ENCODE assay signal across 32 mouse cellular contexts in genomic region chr1:75778889-75779288, GRCm38 (mm10).
DNase-seq lines count a peak whose midpoint lies in the region; ATAC-seq and TF ChIP-seq lines count a peak whose summit lies in the region.
"Had no signal": no experiment of that assay in that cellular context is flagged by ENCODE, and none has a peak within 500 bp of the region (broad histone marks: within the 10 kb centered on the region; RNA-seq: fewer than 3 reads in every experiment).

No protein-coding gene starts in this region.

- H3K9me3 ChIP-seq in forebrain, embryonic 12.5 days, result no peaks in the 10 kb centered on the region
- H3K9me3 ChIP-seq in forebrain, embryonic 16.5 days (ENCODE audit: control insufficient read depth, low read length), result no peaks in the 10 kb centered on the region
- H3K9me3 ChIP-seq in hindbrain, embryonic 11.5 days (ENCODE audit: control insufficient read depth, low read length), result no peaks in the 10 kb centered on the region
- H3K9me3 ChIP-seq in hindbrain, embryonic 14.5 days (ENCODE audit: control insufficient read depth, low read length), result no peaks in the 10 kb centered on the region
- no peaks in the 10 kb centered on the region for H3K9me3 ChIP-seq in midbrain, embryonic 12.5 days
- no peaks in the 10 kb centered on the region for H3K9me3 ChIP-seq in midbrain, postnatal 0 days (ENCODE audit: low read length)
- H3K9me3 ChIP-seq in midbrain, embryonic 13.5 days, result no peaks in the 10 kb centered on the region
- H3K9me3 ChIP-seq: embryonic facial prominence, embryonic 12.5 days; kidney, embryonic 15.5 days; limb, embryonic 15.5 days; liver, embryonic 13.5 days had no signal

- H3K36me3 ChIP-seq in forebrain, embryonic 12.5 days (replicated peaks), result no peaks in the 10 kb centered on the region
- H3K36me3 ChIP-seq in forebrain, embryonic 16.5 days (ENCODE audit: control insufficient read depth, insufficient read depth), result no peaks in the 10 kb centered on the region
- no peaks in the 10 kb centered on the region for H3K36me3 ChIP-seq in hindbrain, embryonic 11.5 days (ENCODE audit: control insufficient read depth, insufficient read depth, low read length)
- H3K36me3 ChIP-seq in hindbrain, embryonic 14.5 days (replicated peaks; ENCODE audit: control insufficient read depth, insufficient read depth), result no peaks in the 10 kb centered on the region
- H3K36me3 ChIP-seq in midbrain, embryonic 12.5 days, result no peaks in the 10 kb centered on the region
- H3K36me3 ChIP-seq in midbrain, postnatal 0 days (ENCODE audit: insufficient read depth, low read length), result no peaks in the 10 kb centered on the region
- H3K36me3 ChIP-seq in midbrain, embryonic 13.5 days, result no peaks in the 10 kb centered on the region
- H3K36me3 ChIP-seq: embryonic facial prominence, embryonic 12.5 days; heart, embryonic 12.5 days; kidney, embryonic 15.5 days; limb, embryonic 15.5 days; liver, embryonic 13.5 days had no signal

- no peak overlapping the region for H3K9ac ChIP-seq in forebrain, embryonic 12.5 days
- no peak overlapping the region for H3K9ac ChIP-seq in forebrain, embryonic 16.5 days (replicated peaks; ENCODE audit: low read depth, low read length)
- H3K9ac ChIP-seq in hindbrain, embryonic 11.5 days (ENCODE audit: low read depth, low read length), result no peak overlapping the region
- no peak overlapping the region for H3K9ac ChIP-seq in hindbrain, embryonic 14.5 days
- H3K9ac ChIP-seq in midbrain, embryonic 12.5 days (replicated peaks), result no peak overlapping the region
- no peak overlapping the region for H3K9ac ChIP-seq in midbrain, postnatal 0 days (replicated peaks; ENCODE audit: low read length, poor library complexity, severe bottlenecking)
- H3K9ac ChIP-seq in midbrain, embryonic 13.5 days (replicated peaks), result no peak overlapping the region
- H3K9ac ChIP-seq: embryonic facial prominence, embryonic 12.5 days; heart, embryonic 12.5 days; kidney, embryonic 15.5 days; limb, embryonic 15.5 days; liver, embryonic 13.5 days had no signal

- no peak for TF ChIP-seq CTCF in midbrain, postnatal 0 days (IDR thresholded peaks at IDR 0.05)

- no peak overlapping the region for H3K4me2 ChIP-seq in forebrain, embryonic 12.5 days
- no peak overlapping the region for H3K4me2 ChIP-seq in forebrain, embryonic 16.5 days (ENCODE audit: low read length)
- no peak overlapping the region for H3K4me2 ChIP-seq in hindbrain, embryonic 11.5 days (replicated peaks; ENCODE audit: low read depth, low read length)
- no peak overlapping the region for H3K4me2 ChIP-seq in hindbrain, embryonic 14.5 days (replicated peaks)
- no peak overlapping the region for H3K4me2 ChIP-seq in midbrain, embryonic 12.5 days (replicated peaks)
- no peak overlapping the region for H3K4me2 ChIP-seq in midbrain, postnatal 0 days (ENCODE audit: low read depth, low read length, poor library complexity, severe bottlenecking)
- no peak overlapping the region for H3K4me2 ChIP-seq in midbrain, embryonic 13.5 days (replicated peaks)
- H3K4me2 ChIP-seq: embryonic facial prominence, embryonic 12.5 days; heart, embryonic 12.5 days; kidney, embryonic 15.5 days; limb, embryonic 15.5 days; liver, embryonic 13.5 days had no signal

- H3K27ac ChIP-seq in forebrain, embryonic 12.5 days, result no peak overlapping the region
- no peak overlapping the region for H3K27ac ChIP-seq in forebrain, embryonic 16.5 days (ENCODE audit: low read length)
- H3K27ac ChIP-seq in hindbrain, embryonic 11.5 days (ENCODE audit: low read depth, low read length), result no peak overlapping the region
- H3K27ac ChIP-seq in hindbrain, embryonic 14.5 days, result no peak overlapping the region
- no peak overlapping the region for H3K27ac ChIP-seq in midbrain, embryonic 12.5 days (replicated peaks)
- H3K27ac ChIP-seq in midbrain, postnatal 0 days (ENCODE audit: low read depth, low read length), result no peak overlapping the region
- H3K27ac ChIP-seq in midbrain, embryonic 13.5 days, result no peak overlapping the region
- H3K27ac ChIP-seq: embryonic facial prominence, embryonic 12.5 days; kidney, embryonic 15.5 days; limb, embryonic 15.5 days; liver, embryonic 13.5 days had no signal

- H3K27me3 ChIP-seq in forebrain, embryonic 12.5 days, result no peaks in the 10 kb centered on the region
- no peaks in the 10 kb centered on the region for H3K27me3 ChIP-seq in forebrain, embryonic 16.5 days (replicated peaks; ENCODE audit: control insufficient read depth, insufficient read depth, low read length)
- no peaks in the 10 kb centered on the region for H3K27me3 ChIP-seq in hindbrain, embryonic 11.5 days (ENCODE audit: control insufficient read depth, insufficient read depth, low read length)
- H3K27me3 ChIP-seq in hindbrain, embryonic 14.5 days (ENCODE audit: control insufficient read depth, insufficient read depth, low read length), result no peaks in the 10 kb centered on the region
- 0 out of 2 replicates have a peak, but pooled peaks cover under 1% of the 10 kb centered on the region for H3K27me3 ChIP-seq in midbrain, embryonic 12.5 days
- no peaks in the 10 kb centered on the region for H3K27me3 ChIP-seq in midbrain, postnatal 0 days (ENCODE audit: insufficient read depth, low read length)
- no peaks in the 10 kb centered on the region for H3K27me3 ChIP-seq in midbrain, embryonic 13.5 days
- H3K27me3 ChIP-seq: CH12.LX; embryonic facial prominence, embryonic 12.5 days; heart, embryonic 12.5 days; kidney, embryonic 15.5 days; limb, embryonic 15.5 days; liver, embryonic 13.5 days; megakaryocyte, embryonic 14.5 days; Patski had no signal

- H3K4me1 ChIP-seq in forebrain, embryonic 12.5 days, result 0 out of 2 replicates have a peak, but pooled peaks cover 3% of the 10 kb centered on the region
- peaks cover 5% of the 10 kb centered on the region for H3K4me1 ChIP-seq in forebrain, embryonic 16.5 days (replicated peaks; ENCODE audit: control insufficient read depth, insufficient read depth, low read length)
- peaks cover 2% of the 10 kb centered on the region; the same call in 1 of the 2 replicates for H3K4me1 ChIP-seq in hindbrain, embryonic 11.5 days (replicated peaks; ENCODE audit: control insufficient read depth, insufficient read depth, low read length)
- H3K4me1 ChIP-seq in hindbrain, embryonic 14.5 days (replicated peaks; ENCODE audit: control insufficient read depth, insufficient read depth, low read length), result no peaks in the 10 kb centered on the region
- H3K4me1 ChIP-seq in midbrain, embryonic 12.5 days, result peaks cover 7% of the 10 kb centered on the region
- H3K4me1 ChIP-seq in midbrain, postnatal 0 days (ENCODE audit: insufficient read depth, low read length), result no peaks in the 10 kb centered on the region
- H3K4me1 ChIP-seq in midbrain, embryonic 13.5 days (replicated peaks), result no peaks in the 10 kb centered on the region; the same call in 1 of the 2 replicates
- H3K4me1 ChIP-seq: embryonic facial prominence, embryonic 12.5 days; heart, embryonic 12.5 days; kidney, embryonic 15.5 days; limb, embryonic 15.5 days; liver, embryonic 13.5 days; megakaryocyte, embryonic 14.5 days had no signal

- 71% methylated on average over 8 of the region's 8 CpGs for WGBS in forebrain, embryonic 12.5 days
- WGBS in forebrain, embryonic 16.5 days, result 52% methylated on average over 8 of the region's 8 CpGs
- whole genome bisulfite sequencing in hindbrain, embryonic 11.5 days, result 40% methylated on average over 8 of the region's 8 CpGs
- 26% methylated on average over 8 of the region's 8 CpGs for WGBS in hindbrain, embryonic 14.5 days
- 57% methylated on average over 8 of the region's 8 CpGs for WGBS in midbrain, embryonic 12.5 days
- 33% methylated on average over 8 of the region's 8 CpGs for WGBS in midbrain, postnatal 0 days
- WGBS in midbrain, embryonic 13.5 days, result 47% methylated on average over 8 of the region's 8 CpGs

- ATAC-seq in forebrain, embryonic 12.5 days (ENCODE audit: low FRiP score), result peak; percentile 57; the same call in 1 of the 2 replicates
- ATAC-seq in forebrain, embryonic 16.5 days, result no peak
- ATAC-seq in hindbrain, embryonic 11.5 days (ENCODE audit: low FRiP score), result peak; percentile 63; the same call in 1 of the 2 replicates
- no peak for ATAC-seq in hindbrain, embryonic 14.5 days (ENCODE audit: low FRiP score)
- peak; percentile 71 for ATAC-seq in midbrain, embryonic 12.5 days (ENCODE audit: low FRiP score, low read depth)
- ATAC-seq in midbrain, postnatal 0 days (ENCODE audit: low FRiP score), result no peak
- peak; percentile 55 for ATAC-seq in midbrain, embryonic 13.5 days
- ATAC-seq: inflammation-experienced regulatory T-cells, adult 6 months; lung, postnatal 0 days; Patski had no signal

- no peak overlapping the region for H3K4me3 ChIP-seq in forebrain, embryonic 12.5 days (replicated peaks)
- no peak overlapping the region for H3K4me3 ChIP-seq in forebrain, embryonic 16.5 days (replicated peaks; ENCODE audit: low read length)
- H3K4me3 ChIP-seq in hindbrain, embryonic 11.5 days (ENCODE audit: low read depth, low read length), result no peak overlapping the region
- H3K4me3 ChIP-seq in hindbrain, embryonic 14.5 days (replicated peaks; ENCODE audit: low read length), result no peak overlapping the region
- H3K4me3 ChIP-seq in midbrain, embryonic 12.5 days, result no peak overlapping the region
- H3K4me3 ChIP-seq in midbrain, postnatal 0 days (ENCODE audit: low read depth, low read length), result no peak overlapping the region
- no peak overlapping the region for H3K4me3 ChIP-seq in midbrain, embryonic 13.5 days (replicated peaks)
- H3K4me3 ChIP-seq: embryonic facial prominence, embryonic 12.5 days; heart, embryonic 12.5 days; kidney, embryonic 15.5 days; limb, embryonic 15.5 days; liver, embryonic 13.5 days; megakaryocyte, embryonic 14.5 days had no signal

- no peak for DNase-seq in hindbrain, embryonic 11.5 days (ENCODE audit: low spot score)
- DNase-seq in hindbrain, embryonic 14.5 days (ENCODE audit: low spot score), result no peak
- no peak for DNase-seq in midbrain, postnatal 0 days (ENCODE audit: low spot score)
- no peak for DNase-seq in embryo, embryonic 9.5 days (ENCODE audit: extremely low spot score)
- DNase-seq: adrenal gland, postnatal 10 days; cerebellum, adult 11 months; cerebellum, adult 9-10 months; cerebellum, postnatal 36 days; gastrocnemius, postnatal 25 days; heart, adult 18-20 months; heart, postnatal 4 days; kidney, adult 18-20 months; kidney, postnatal 4 days; liver, embryonic 13.5 days; lung, adult 18-20 months; lung, postnatal 4 days; retina, postnatal 1 day; spleen, adult 18-20 months; thymus, postnatal 14 days had no signal

Comparison
In these comparisons a context has a peak if more than half of its experiments do, and no peak if none do; other contexts are left out.
1. ATAC-seq: peak in forebrain, embryonic 12.5 days (single experiment), hindbrain, embryonic 11.5 days (single experiment), midbrain, embryonic 12.5 days (single experiment) and midbrain, embryonic 13.5 days (single experiment); none in forebrain, embryonic 16.5 days (single experiment), hindbrain, embryonic 14.5 days (single experiment) and midbrain, postnatal 0 days (single experiment).